Mouse (Mus musculus): ENCODE measurements around the gene Gm11034. TPM values are rescaled to one million over a fixed set of nuclear protein-coding genes. Genes with fewer than 3 reads are reported as not detected.

Gm11034 gene
- polyA plus RNA-seq, 1 experiment, result not detected

DNA sequence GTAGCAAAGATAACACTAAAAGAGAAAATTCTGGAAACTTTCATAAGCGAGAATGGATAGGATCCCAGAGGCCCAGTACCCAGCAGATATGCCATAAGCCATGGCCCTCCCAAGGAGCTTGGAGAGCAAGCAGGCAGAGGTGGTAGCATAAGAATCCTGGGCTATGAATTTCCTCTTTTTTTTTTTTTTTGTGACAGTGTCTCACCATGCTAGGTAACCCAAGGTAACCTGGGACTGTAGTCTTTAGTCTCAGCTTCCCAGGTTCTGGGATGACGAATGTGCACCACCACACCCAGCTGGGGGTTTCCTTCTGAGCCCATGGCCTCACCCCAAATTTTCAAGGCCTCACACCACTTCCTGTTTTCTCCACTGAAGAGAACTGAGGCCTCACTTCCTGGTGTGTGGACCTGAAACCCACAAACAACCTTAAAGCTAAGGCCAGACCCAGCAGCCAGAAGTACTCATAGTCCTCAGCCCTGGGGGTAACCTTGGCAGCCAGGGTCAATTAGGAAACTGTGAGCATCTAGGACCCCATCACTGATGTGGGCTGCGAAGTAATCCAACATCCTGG lies 44.3 kb downstream of the Gm11034 start:
- no peak for DNase-seq (ENCODE audit: low read depth)
- TF ChIP-seq CTCF (IDR thresholded peaks at IDR 0.05; ENCODE audit: borderline replicate concordance, extremely low read depth, insufficient read depth, insufficient read length) (no peak), POLR2A (IDR thresholded peaks at IDR 0.05; ENCODE audit: borderline replicate concordance, extremely low read depth, insufficient read depth, insufficient read length, poor library complexity, severe bottlenecking) (no peak)

Other genes with a start within 250 kb of the Gm11034 start
- gene Cyp4f18, start 204.0 kb downstream of the Gm11034 start, polyA plus RNA-seq (2012; rRNA removed), result 0.08 and 0.18 TPM in 2 replicates
- gene Olfr372, start 172.4 kb downstream of the Gm11034 start, polyA plus RNA-seq (2012; rRNA removed), result not detected in 2 replicates
- not detected in 2 replicates for gene Olfr373, start 130.5 kb downstream of the Gm11034 start, polyA plus RNA-seq (2012; rRNA removed)
- not detected in 2 replicates for gene Olfr374, start 106.6 kb downstream of the Gm11034 start, polyA plus RNA-seq (2012; rRNA removed)
- 134 and 149 TPM in 2 replicates for gene Tpm4, start 78.7 kb downstream of the Gm11034 start, polyA plus RNA-seq (2012; rRNA removed)
- gene Rab8a, start 52.4 kb downstream of the Gm11034 start, polyA plus RNA-seq (2012; rRNA removed), result 90.8 and 92.0 TPM in 2 replicates
- gene Hsh2d, start 24.0 kb downstream of the Gm11034 start, polyA plus RNA-seq (2012; rRNA removed), result 0.09 and 0.14 TPM in 2 replicates
- gene Cib3, start 799 bp downstream of the Gm11034 start, polyA plus RNA-seq (2012; rRNA removed), result not detected in 2 replicates
- gene Fam32a, start 6.1 kb upstream of the Gm11034 start, polyA plus RNA-seq (2012; rRNA removed), result 89.1 and 103 TPM in 2 replicates
- gene Ap1m1, start 26.4 kb upstream of the Gm11034 start, polyA plus RNA-seq (2012; rRNA removed), result 242 and 254 TPM in 2 replicates
- gene Gm10282, start 91.6 kb upstream of the Gm11034 start, polyA plus RNA-seq (2012; rRNA removed), result 11.5 and 14.3 TPM in 2 replicates
- 8.0 and 11.0 TPM in 2 replicates for gene Klf2, start 105.4 kb upstream of the Gm11034 start, polyA plus RNA-seq (2012; rRNA removed)
- gene Eps15l1, start 207.8 kb upstream of the Gm11034 start, polyA plus RNA-seq (2012; rRNA removed), result 94.8 and 102 TPM in 2 replicates
- gene Calr3, start 230.2 kb upstream of the Gm11034 start, polyA plus RNA-seq (2012; rRNA removed), result 0.42 and 0.43 TPM in 2 replicates
- 17.3 and 18.7 TPM in 2 replicates for gene 1700030K09Rik, start 230.2 kb upstream of the Gm11034 start, polyA plus RNA-seq (2012; rRNA removed)